Mouse (Mus musculus) liver, embryonic 14.5 days (tissue): ENCODE results near the gene Hspa12a. TPM values are rescaled to one million over a fixed set of nuclear protein-coding genes. Genes with fewer than 3 reads are reported as not detected.

Experiments used
- ATAC-seq: fragments of 200-750 bp; cut with Nextera tagmentation; 2 replicates; pipeline ENCODE4 v1.8.0; 2017; ENCODE audit warnings: moderate number of reproducible peaks, mild to moderate bottlenecking, moderate library complexity; ENCODE audit not compliant: insufficient read depth
- DNase-seq, 3 experiments: peaks; one replicate each; pipeline ENCODE4 v3.0.0-alpha.2; 2012 to 2013; ENCODE audit warnings: low read depth in 3 of 3, low spot score in 3 of 3
- H3K27ac ChIP-seq: fragments of 300-500 bp; sonication (generic); 2 replicates; pipeline ENCODE4 v1.5.1; 2014; ENCODE audit warnings: moderate library complexity, mild to moderate bottlenecking, control low read depth, inconsistent platforms
- H3K27me3 ChIP-seq: fragments of 300-500 bp; sonication (generic); 2 replicates; pipeline ENCODE4 v1.6.1; 2014; ENCODE audit warnings: mild to moderate bottlenecking, low read length, moderate library complexity; ENCODE audit not compliant: control insufficient read depth, insufficient read depth
- H3K36me3 ChIP-seq: fragments of 300-500 bp; sonication (generic); replicated peaks from 2 replicates; pipeline ENCODE4 v1.6.1; 2014; ENCODE audit warnings: low read depth; ENCODE audit not compliant: control insufficient read depth, insufficient read depth
- H3K4me1 ChIP-seq, 2 experiments: fragments of 200-500 bp in 1 of 2; fragments of 300-500 bp in 1 of 2; sonication (generic) in 1 of 2; replicated peaks; 2 replicates each; pipeline ENCODE4 v1.6.1; 2012 to 2014; ENCODE audit warnings: antibody characterized with exemption in 1 of 2, inconsistent platforms in 1 of 2, low read length in 1 of 2; ENCODE audit not compliant: control insufficient read depth in 2 of 2, insufficient read depth in 2 of 2
- H3K4me2 ChIP-seq: fragments of 300-500 bp; sonication (generic); 2 replicates; pipeline ENCODE4 v1.6.1; 2014; ENCODE audit warnings: low read depth, mild to moderate bottlenecking, control low read depth, moderate library complexity
- H3K4me3 ChIP-seq, 2 experiments: fragments of 200-500 bp in 1 of 2; fragments of 300-500 bp in 1 of 2; sonication (generic) in 1 of 2; 2 replicates each; pipeline ENCODE4 v1.5.1; 2012 to 2014; ENCODE audit warnings: low read depth in 2 of 2, low read length in 2 of 2, mild to moderate bottlenecking in 2 of 2, control low read depth in 1 of 2, inconsistent platforms in 1 of 2, moderate library complexity in 1 of 2; ENCODE audit not compliant: insufficient read depth in 1 of 2
- H3K9ac ChIP-seq: fragments of 300-500 bp; sonication (generic); replicated peaks from 2 replicates; pipeline ENCODE4 v1.6.1; 2014; ENCODE audit warnings: mild to moderate bottlenecking, control low read depth, moderate library complexity
- H3K9me3 ChIP-seq: fragments of 300-500 bp; sonication (generic); 2 replicates; pipeline ENCODE4 v1.6.1; 2016; ENCODE audit warnings: low read length, mixed read lengths; ENCODE audit not compliant: control insufficient read depth
- CTCF ChIP-seq: IDR thresholded peaks from 2 replicates; pipeline ENCODE4 v1.5.1; 2016; ENCODE audit warnings: antibody characterized with exemption, low read depth, control low read depth
- EP300 ChIP-seq: IDR thresholded peaks from 2 replicates; pipeline ENCODE4 v1.6.1; 2016; ENCODE audit warnings: antibody characterized with exemption, low read depth
- WGBS: fragments of 180-500 bp; shearing (Covaris S2); extraction: QIAGEN DNeasy Blood & Tissue Kit; methylation state at CpG from one replicate; pipeline ENCODE4 v1.1.7; 2014; ENCODE audit not compliant: insufficient replicate concordance; 5-methylcytosine and 5-hydroxymethylcytosine counted together
- microRNA-seq: library from miRNA; unstranded; fragments of <30 nt; microRNA quantifications from one replicate; pipeline ENCODE4, GENCODE M21; 2016
- polyA plus RNA-seq, 2 experiments: library from polyadenylated mRNA; depleted of rRNA in 1 of 2; stranded (reverse) in 1 of 2; unstranded in 1 of 2; fragments of >200 nt; fragmentation: Nextera tagmentation in 1 of 2; extraction: Ambion mirVana in 1 of 2; gene quantifications; 2 replicates each; pipeline versions ENCODE4 v1.2.1 to v1.2.3; 2012 to 2014

The Hspa12a gene
- polyA plus RNA-seq, 2 experiments = 0.19 to 0.25 TPM

- no peak for ATAC-seq
- WGBS = 47% methylated on average over 2 of the region's 2 CpGs
Measured at GRCm38 (mm10) chr19:58750822-58751221, 192.6 kb downstream of the Hspa12a start.

GRCm38 (mm10) chr19:58747498-58748000 is 195.9 kb downstream of the Hspa12a start:
- ATAC-seq (no peak), DNase-seq (no peak)

More at GRCm38 (mm10) chr19:58750822-58751221, 192.6 kb downstream of the Hspa12a start:
- no peak for DNase-seq
- Histone ChIP-seq H3K27ac (no peak overlapping the region), H3K27me3 (no peaks in the 10 kb centered on the region), H3K9ac (no peak overlapping the region), H3K36me3 (no peaks in the 10 kb centered on the region), H3K4me1 (no peaks in the 10 kb centered on the region), H3K4me3 (no peak overlapping the region), H3K4me2 (no peak overlapping the region), H3K9me3 (no peaks in the 10 kb centered on the region)
- TF ChIP-seq CTCF (no peak), EP300 (no peak)

More at GRCm38 (mm10) chr19:58747498-58748000, 195.9 kb downstream of the Hspa12a start:
- Histone ChIP-seq H3K27ac (no peak overlapping the region), H3K4me3 (no peak overlapping the region), H3K4me2 (no peak overlapping the region), H3K9me3 (no peaks in the 10 kb centered on the region), H3K27me3 (no peaks in the 10 kb centered on the region), H3K4me1 (no peaks in the 10 kb centered on the region), H3K9ac (no peak overlapping the region), H3K36me3 (no peaks in the 10 kb centered on the region)
- 62% methylated on average over 9 of the region's 9 CpGs for WGBS
- TF ChIP-seq EP300 (no peak), CTCF (no peak)

Small RNA genes lying within 50 kb of the gene (microRNA-seq; reads per million reads assigned to microRNA genes)
- 2.5 reads per million for gene Mir3086

Other genes with a start within 250 kb of the Hspa12a start
- 23.0 and 29.2 TPM in 2 replicates for gene Pnliprp1, start 214.8 kb downstream of the Hspa12a start, polyA plus RNA-seq (2012; rRNA removed)
- 32.2 and 41.4 TPM in 2 replicates for gene Pnliprp1, start 214.8 kb downstream of the Hspa12a start, polyA plus RNA-seq (2014; fragmentation: Nextera tagmentation; extraction: Ambion mirVana)
- 2.0 and 2.2 TPM in 2 replicates for gene Pnliprp2, start 183.9 kb downstream of the Hspa12a start, polyA plus RNA-seq (2012; rRNA removed)
- 4.4 TPM in 2 replicates for gene Pnliprp2, start 183.9 kb downstream of the Hspa12a start, polyA plus RNA-seq (2014; fragmentation: Nextera tagmentation; extraction: Ambion mirVana)
- not detected in 2 replicates for gene 1700019N19Rik, start 149.2 kb downstream of the Hspa12a start, polyA plus RNA-seq (2012; rRNA removed)
- gene 1700019N19Rik, start 149.2 kb downstream of the Hspa12a start, polyA plus RNA-seq (2014; fragmentation: Nextera tagmentation; extraction: Ambion mirVana) = not detected in 2 replicates
- 0.02 and 0.03 TPM in 2 replicates for gene Eno4, start 229 bp downstream of the Hspa12a start, polyA plus RNA-seq (2012; rRNA removed)
- not detected in 2 replicates for gene Eno4, start 229 bp downstream of the Hspa12a start, polyA plus RNA-seq (2014; fragmentation: Nextera tagmentation; extraction: Ambion mirVana)
- gene Shtn1, start 132.4 kb upstream of the Hspa12a start, polyA plus RNA-seq (2012; rRNA removed) = 0.40 and 0.57 TPM in 2 replicates
- gene Shtn1, start 132.4 kb upstream of the Hspa12a start, polyA plus RNA-seq (2014; fragmentation: Nextera tagmentation; extraction: Ambion mirVana) = 0.41 and 0.54 TPM in 2 replicates
- gene Vax1, start 226.4 kb upstream of the Hspa12a start, polyA plus RNA-seq (2012; rRNA removed) = not detected in 2 replicates
- gene Vax1, start 226.4 kb upstream of the Hspa12a start, polyA plus RNA-seq (2014; fragmentation: Nextera tagmentation; extraction: Ambion mirVana) = not detected in 2 replicates